25 mouse cellular contexts compared by ENCODE assay signal in the genomic region with DNA sequence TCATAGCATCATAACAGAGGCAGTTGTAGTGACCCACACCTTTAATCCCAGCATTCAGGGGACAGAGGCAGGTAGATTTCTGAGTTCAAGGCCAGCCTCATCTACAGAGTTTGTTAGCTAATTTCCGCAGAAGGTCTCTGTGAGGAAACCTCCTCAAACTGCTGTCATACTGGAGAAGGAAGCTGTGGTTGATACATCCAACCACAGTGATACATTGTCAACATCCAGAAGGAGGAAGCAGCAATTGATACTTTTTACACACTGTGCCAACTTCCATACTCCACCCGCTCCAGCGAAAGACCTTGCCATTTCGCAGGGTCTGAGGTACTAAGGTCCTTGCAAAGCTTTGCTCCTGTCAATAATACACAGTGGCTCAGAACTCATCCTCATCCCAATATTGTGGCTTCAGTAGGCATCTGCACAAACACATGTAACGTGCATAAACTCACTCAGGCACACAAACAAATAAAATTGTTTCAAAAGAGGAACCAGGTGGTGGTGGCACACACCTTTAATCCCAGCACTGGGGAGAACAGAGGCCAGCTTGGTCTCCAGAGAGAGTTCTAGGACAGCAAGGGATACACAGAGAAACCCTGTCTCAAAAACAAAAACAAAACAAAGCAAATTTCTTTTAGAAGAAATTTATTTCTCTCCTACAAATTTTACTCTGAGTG. TPM values are rescaled to one million over a fixed set of nuclear protein-coding genes. Genes with fewer than 3 reads are reported as not detected.
DNase-seq lines count a peak whose midpoint lies in the region; ATAC-seq and TF ChIP-seq lines count a peak whose summit lies in the region.
"Had no signal": no experiment of that assay in that cellular context is flagged by ENCODE, and none has a peak within 500 bp of the region (broad histone marks: within the 10 kb centered on the region; RNA-seq: fewer than 3 reads in every experiment).

No protein-coding gene starts in this region.

- no peak for TF ChIP-seq RAD21 in MEL (IDR thresholded peaks at IDR 0.05; ENCODE audit: low read depth, low read length)

- no peak for TF ChIP-seq EP300 in lung, postnatal 0 days (IDR thresholded peaks at IDR 0.05)
- TF ChIP-seq EP300 in MEL (IDR thresholded peaks at IDR 0.05; ENCODE audit: low read depth in 1 of 2, low read length in 2 of 2), result peak in 1 of 2 experiments; percentile 85; a peak in 3 of 4 replicates

- H3K27ac ChIP-seq in lung, postnatal 0 days (ENCODE audit: low read length), result no peak overlapping the region
- peak overlapping the region; percentile 75 for H3K27ac ChIP-seq in MEL (ENCODE audit: control insufficient read depth, low read depth, low read length)
- H3K27ac ChIP-seq: embryonic facial prominence, embryonic 15.5 days; heart, embryonic 13.5 days; hindbrain, embryonic 14.5 days; intestine, embryonic 15.5 days; liver, embryonic 13.5 days; midbrain, embryonic 13.5 days; neural tube, embryonic 15.5 days had no signal

- peak; percentile 35 for DNase-seq in lung, postnatal 0 days (ENCODE audit: low spot score)
- DNase-seq in lung, postnatal 10 days, result no peak
- DNase-seq in MEL (ENCODE audit: low read depth, low spot score), result peak; percentile 91
- DNase-seq in embryo, embryonic 11 days, result no peak
- no peak for DNase-seq in kidney, postnatal 10 days
- DNase-seq: adrenal gland, adult 8-10 months; cerebellum, postnatal 14 days; kidney, adult 9 months; kidney, postnatal 36 days; liver, embryonic 13.5 days; thymus, postnatal 14 days had no signal

- peak in 1 of 2 experiments; percentile 24; a peak in 1 of 4 replicates for TF ChIP-seq POLR2A in MEL (IDR thresholded peaks at IDR 0.05; ENCODE audit: control insufficient read depth in 1 of 2, insufficient read depth in 1 of 2, low read depth in 1 of 2, low read length in 2 of 2, poor library complexity in 1 of 2)

- H3K36me3 ChIP-seq in lung, postnatal 0 days (ENCODE audit: insufficient read depth, low read length), result no peaks in the 10 kb centered on the region
- peaks cover 0 to 37% of the 10 kb centered on the region in 2 experiments; a peak in 2 of 4 replicates for H3K36me3 ChIP-seq in MEL (ENCODE audit: control insufficient read depth in 1 of 2, insufficient read depth in 2 of 2, low read length in 2 of 2)
- H3K36me3 ChIP-seq: embryonic facial prominence, embryonic 15.5 days; heart, embryonic 13.5 days; intestine, embryonic 15.5 days; liver, embryonic 13.5 days; midbrain, embryonic 13.5 days; neural tube, embryonic 15.5 days had no signal

- no peaks in the 10 kb centered on the region for H3K27me3 ChIP-seq in lung, postnatal 0 days (replicated peaks; ENCODE audit: insufficient read depth, low read length)
- no peaks in the 10 kb centered on the region for H3K27me3 ChIP-seq in MEL (ENCODE audit: control insufficient read depth in 1 of 2, insufficient read depth in 2 of 2, low read length in 2 of 2)
- H3K27me3 ChIP-seq: embryonic facial prominence, embryonic 15.5 days; heart, embryonic 13.5 days; intestine, embryonic 15.5 days; liver, embryonic 13.5 days; midbrain, embryonic 13.5 days; neural tube, embryonic 15.5 days had no signal

- no peaks in the 10 kb centered on the region for H3K79me2 ChIP-seq in MEL (ENCODE audit: control insufficient read depth, insufficient read depth, low read length, poor library complexity)

- TF ChIP-seq CTCF in lung, postnatal 0 days (IDR thresholded peaks at IDR 0.05), result no peak
- no peak for TF ChIP-seq CTCF in MEL (IDR thresholded peaks at IDR 0.05 in 2 of 3, conservative IDR thresholded peaks at IDR 0.05 in 1 of 3; ENCODE audit: control insufficient read depth in 1 of 3, insufficient read depth in 1 of 3, low read depth in 2 of 3, low read length in 3 of 3, poor library complexity in 1 of 3, severe bottlenecking in 1 of 3)

- H3K4me1 ChIP-seq in lung, postnatal 0 days (ENCODE audit: insufficient read depth, low read depth, low read length), result no peaks in the 10 kb centered on the region
- H3K4me1 ChIP-seq in MEL (ENCODE audit: control insufficient read depth in 1 of 2, insufficient read depth in 2 of 2, low read length in 2 of 2), result peaks cover 26 to 33% of the 10 kb centered on the region in 2 experiments
- H3K4me1 ChIP-seq: embryonic facial prominence, embryonic 15.5 days; heart, embryonic 13.5 days; intestine, embryonic 15.5 days; liver, embryonic 13.5 days; midbrain, embryonic 13.5 days; neural tube, embryonic 15.5 days had no signal

- H3K4me2 ChIP-seq in lung, postnatal 0 days (replicated peaks; ENCODE audit: low read depth, low read length), result no peak overlapping the region
- H3K4me2 ChIP-seq: embryonic facial prominence, embryonic 15.5 days; heart, embryonic 13.5 days; hindbrain, embryonic 14.5 days; intestine, embryonic 15.5 days; liver, embryonic 13.5 days; midbrain, embryonic 13.5 days; neural tube, embryonic 15.5 days had no signal

- H3K9ac ChIP-seq in lung, postnatal 0 days (replicated peaks; ENCODE audit: low read depth), result no peak overlapping the region
- peak overlapping the region; percentile 49 for H3K9ac ChIP-seq in MEL (ENCODE audit: control insufficient read depth, low read depth, low read length, poor library complexity, severe bottlenecking)
- H3K9ac ChIP-seq: embryonic facial prominence, embryonic 15.5 days; heart, embryonic 13.5 days; hindbrain, embryonic 14.5 days; intestine, embryonic 15.5 days; liver, embryonic 13.5 days; midbrain, embryonic 13.5 days; neural tube, embryonic 15.5 days had no signal

- no peak for ATAC-seq in lung, postnatal 0 days
- peak; percentile 96 to 97 for ATAC-seq in hematopoietic stem cell, adult 5-6 weeks (replicated peaks in 1 of 2; ENCODE audit: insufficient read depth in 1 of 2, low FRiP score in 2 of 2, low TSS enrichment in 1 of 2, low read depth in 1 of 2, poor library complexity in 2 of 2, severe bottlenecking in 2 of 2)
- ATAC-seq in neutrophil, adult 5-6 weeks (ENCODE audit: extremely low read depth, insufficient number of reproducible peaks, low FRiP score, poor library complexity, severe bottlenecking), result peak; percentile 99
- ATAC-seq: intestine, embryonic 15.5 days; midbrain, embryonic 13.5 days; Patski had no signal

- no peaks in the 10 kb centered on the region for H3K9me3 ChIP-seq in lung, postnatal 0 days (ENCODE audit: low read length)
- no peaks in the 10 kb centered on the region for H3K9me3 ChIP-seq in MEL (replicated peaks; ENCODE audit: insufficient read depth, low read length)
- H3K9me3 ChIP-seq: embryonic facial prominence, embryonic 15.5 days; heart, embryonic 13.5 days; intestine, embryonic 15.5 days; liver, embryonic 13.5 days; midbrain, embryonic 13.5 days; neural tube, embryonic 15.5 days had no signal

- WGBS in lung, postnatal 0 days, result 75% methylated on average over 5 of the region's 5 CpGs

- H3K4me3 ChIP-seq in lung, postnatal 0 days (ENCODE audit: low read depth, low read length), result no peak overlapping the region
- H3K4me3 ChIP-seq in MEL (ENCODE audit: control insufficient read depth in 1 of 2, insufficient read depth in 1 of 2, low read depth in 2 of 2, low read length in 2 of 2), result peak overlapping the region; percentile 43 to 47
- H3K4me3 ChIP-seq: embryonic facial prominence, embryonic 15.5 days; heart, embryonic 13.5 days; intestine, embryonic 15.5 days; liver, embryonic 13.5 days; midbrain, embryonic 13.5 days; neural tube, embryonic 15.5 days had no signal

TF ChIP-seq in MEL, 35 proteins besides CTCF, POLR2A, EP300 and RAD21:
- TF ChIP-seq ETS1 (IDR thresholded peaks at IDR 0.05; ENCODE audit: low read depth, low read length), result peak; percentile 69
- TF ChIP-seq CHD2 (IDR thresholded peaks at IDR 0.05; ENCODE audit: low read length), result no peak
- TF ChIP-seq MXI1 (IDR thresholded peaks at IDR 0.05; ENCODE audit: low read depth, low read length), result peak; percentile 34; the same call in 1 of the 2 replicates
- TF ChIP-seq ZMIZ1 (IDR thresholded peaks at IDR 0.05; ENCODE audit: low read depth, low read length), result no peak
- TF ChIP-seq ELF1 (IDR thresholded peaks at IDR 0.05; ENCODE audit: low read depth, low read length), result peak; percentile 43
- 0 out of 2 replicates have a peak, but pooled peaks have one; percentile 11 for TF ChIP-seq TAL1 (IDR thresholded peaks at IDR 0.05; ENCODE audit: low read length)
- TF ChIP-seq SMC3 (IDR thresholded peaks at IDR 0.05; ENCODE audit: low read depth, low read length), result no peak
- 0 out of 2 replicates have a peak, but pooled peaks have one; percentile 3 for TF ChIP-seq MAX (IDR thresholded peaks at IDR 0.05; ENCODE audit: low read length)
- peak; percentile 44; the same call in 1 of the 2 replicates for TF ChIP-seq TCF12 (IDR thresholded peaks at IDR 0.05; ENCODE audit: low read depth, low read length)
- TF ChIP-seq RCOR1 (IDR thresholded peaks at IDR 0.05; ENCODE audit: low read depth, low read length), result peak; percentile 87
- TF ChIP-seq SIN3A (IDR thresholded peaks at IDR 0.05; ENCODE audit: low read length), result peak; percentile 84
- TF ChIP-seq TBP (IDR thresholded peaks at IDR 0.05; ENCODE audit: low read depth, low read length), result peak; percentile 96
- TF ChIP-seq GABPA (IDR thresholded peaks at IDR 0.05; ENCODE audit: low read depth, low read length), result no peak
- no peak for TF ChIP-seq KAT2A (conservative IDR thresholded peaks at IDR 0.05; ENCODE audit: low read depth, low read length)

RNA-seq across cellular contexts. Expression of a gene that starts 27.0 kb away (rescaled TPM):
- polyA plus RNA-seq in lung, postnatal 0 days (2015; fragmentation: Nextera tagmentation; extraction: Ambion mirVana), result 10.6 and 13.3 TPM in 2 replicates
- 35.5 and 36.1 TPM in 2 replicates for total RNA-seq in MEL (2012; rRNA removed)
- 10 to 100 TPM in 1 of 2 experiments, not detected in 1; 35.5 TPM for polyA plus RNA-seq in MEL (2012; ENCODE audit: insufficient read depth in 1 of 2, insufficient read length in 2 of 2, low read depth in 1 of 2, low replicate concordance in 2 of 2, missing spikeins in 1 of 2)
- 41.1 and 42.9 TPM in 2 replicates for total RNA-seq in hematopoietic stem cell, adult 5-6 weeks (2017)
- 43.8 and 51.8 TPM in 2 replicates for total RNA-seq in neutrophil, adult 5-6 weeks (2017)

RNA-seq across cellular contexts. Expression of a gene that starts 53.1 kb away (rescaled TPM):
- not detected in 2 replicates for polyA plus RNA-seq in lung, postnatal 0 days (2015; fragmentation: Nextera tagmentation; extraction: Ambion mirVana)
- total RNA-seq in MEL (2012; rRNA removed), result not detected in 2 replicates
- polyA plus RNA-seq in MEL (2012; ENCODE audit: insufficient read depth in 1 of 2, insufficient read length in 2 of 2, low read depth in 1 of 2, low replicate concordance in 2 of 2, missing spikeins in 1 of 2), result not detected
- total RNA-seq in hematopoietic stem cell, adult 5-6 weeks (2017), result not detected in 2 replicates
- total RNA-seq in neutrophil, adult 5-6 weeks (2017), result not detected in 2 replicates
- total RNA-seq: adrenal gland, adult 8-10 months; gastrocnemius, adult 18-20 months; heart, postnatal 25 days; left cerebral cortex, adult 8-10 months had no signal
- polyA plus RNA-seq: embryonic facial prominence, embryonic 15.5 days; gonadal fat pad, adult 2 months; heart, embryonic 13.5 days; liver, embryonic 13.5 days; Patski; stomach, embryonic 16.5 days had no signal

Comparison
In these comparisons a context has a peak if more than half of its experiments do, and no peak if none do; other contexts are left out.
1. DNase-seq: peak in lung, postnatal 0 days (single experiment) and MEL (single experiment); none in lung, postnatal 10 days (single experiment), embryo, embryonic 11 days (single experiment) and kidney, postnatal 10 days (single experiment).